Mouse (Mus musculus) CH12.LX (cell line): Measurements from ENCODE around the gene Gm49321. TPM values are rescaled to one million over a fixed set of nuclear protein-coding genes. Genes with fewer than 3 reads are reported as not detected.

Experiments
- DNase-seq: peaks from one replicate; pipeline ENCODE4 v3.0.0-alpha.2; 2013; ENCODE audit errors: extremely low read depth
- H3K27ac ChIP-seq: 2 replicates; pipeline ENCODE4 v1.5.1; 2012; ENCODE audit warnings: low read depth, mild to moderate bottlenecking, control low read depth, moderate library complexity; ENCODE audit not compliant: insufficient read depth
- H3K27me3 ChIP-seq: replicated peaks from 2 replicates; pipeline ENCODE3; 2012; ENCODE audit warnings: inconsistent platforms
- H3K36me3 ChIP-seq, 2 experiments: replicated peaks in 1 of 2; 2 replicates each; pipeline versions ENCODE3 to v1.6.1; 2012; ENCODE audit warnings: inconsistent platforms in 1 of 2, low read length in 1 of 2, mild to moderate bottlenecking in 1 of 2, mixed read lengths in 1 of 2, moderate library complexity in 1 of 2; ENCODE audit not compliant: control insufficient read depth in 1 of 2, insufficient read depth in 1 of 2
- H3K4me1 ChIP-seq, 2 experiments: 2 replicates each; pipeline ENCODE4 v1.6.1; 2012; ENCODE audit warnings: inconsistent platforms in 1 of 2, moderate library complexity in 1 of 2; ENCODE audit not compliant: insufficient read depth in 2 of 2, control insufficient read depth in 1 of 2
- H3K4me2 ChIP-seq: 2 replicates; pipeline ENCODE4 v1.6.1; 2012; ENCODE audit warnings: low read depth, mild to moderate bottlenecking, control low read depth; ENCODE audit not compliant: poor library complexity, insufficient read depth, severe bottlenecking
- H3K4me3 ChIP-seq, 3 experiments: fragments of 150-350 bp in 1 of 3; sonication (generic) in 1 of 3; replicated peaks in 1 of 3; 2 replicates each; pipeline versions ENCODE3 to v1.5.1; 2011 to 2012; ENCODE audit warnings: low read depth in 2 of 3, low read length in 2 of 3, mild to moderate bottlenecking in 2 of 3, moderate library complexity in 2 of 3, control low read depth in 1 of 3, improper control_type of control experiment in 1 of 3, inconsistent platforms in 1 of 3, mixed read lengths in 1 of 3; ENCODE audit not compliant: poor library complexity in 1 of 3
- H3K79me2 ChIP-seq: replicated peaks from 2 replicates; pipeline ENCODE4 v1.6.1; 2012; ENCODE audit warnings: mild to moderate bottlenecking, moderate library complexity; ENCODE audit not compliant: control insufficient read depth, poor library complexity, insufficient read depth, severe bottlenecking; ENCODE audit errors: extremely low read depth
- H3K9ac ChIP-seq: 2 replicates; pipeline ENCODE4 v1.6.1; 2012; ENCODE audit warnings: low read depth, mild to moderate bottlenecking, control low read depth, moderate library complexity; ENCODE audit not compliant: insufficient read depth
- H3K9me3 ChIP-seq: replicated peaks from 2 replicates; pipeline ENCODE3; 2012; ENCODE audit warnings: low read length, inconsistent platforms, mixed read lengths
- BHLHE40 ChIP-seq: IDR thresholded peaks from 2 replicates; pipeline ENCODE4 v1.6.1; 2011; ENCODE audit warnings: mild to moderate bottlenecking, low read depth, low read length, improper control_type of control experiment
- CTCF ChIP-seq, 2 experiments: IDR thresholded peaks in 1 of 2; conservative IDR thresholded peaks in 1 of 2; 2 replicates each; pipeline ENCODE4 v1.5.1; 2011 to 2012; ENCODE audit warnings: low read depth in 2 of 2, low read length in 2 of 2, improper control_type of control experiment in 1 of 2, inconsistent platforms in 1 of 2, mild to moderate bottlenecking in 1 of 2, moderate library complexity in 1 of 2
- E2F4 ChIP-seq: IDR thresholded peaks from 2 replicates; pipeline ENCODE4 v1.6.1; 2011; ENCODE audit warnings: low read depth, low read length, improper control_type of control experiment; ENCODE audit not compliant: insufficient replicate concordance
- EP300 ChIP-seq: IDR thresholded peaks from 2 replicates; pipeline ENCODE4 v1.6.1; 2011; ENCODE audit warnings: low read length, improper control_type of control experiment
- ETS1 ChIP-seq: conservative IDR thresholded peaks from 2 replicates; pipeline ENCODE4 v1.6.1; 2012; ENCODE audit warnings: low read depth, mild to moderate bottlenecking, inconsistent platforms, low read length, improper control_type of control experiment, moderate library complexity
- GABPA ChIP-seq: IDR thresholded peaks from 2 replicates; pipeline ENCODE4 v1.6.1; 2012; ENCODE audit warnings: low read depth, low read length, improper control_type of control experiment, inconsistent platforms; ENCODE audit not compliant: insufficient replicate concordance
- KAT2A ChIP-seq: IDR thresholded peaks from 2 replicates; pipeline ENCODE4 v1.6.1; 2012; ENCODE audit warnings: low read length, improper control_type of control experiment, inconsistent platforms; ENCODE audit not compliant: insufficient replicate concordance
- MAFK ChIP-seq: IDR thresholded peaks from 2 replicates; pipeline ENCODE4 v1.6.1; 2011; ENCODE audit warnings: low read length, improper control_type of control experiment; ENCODE audit not compliant: insufficient replicate concordance
- MAX ChIP-seq: IDR thresholded peaks from 2 replicates; pipeline ENCODE4 v1.6.1; 2011; ENCODE audit warnings: low read length, improper control_type of control experiment
- MXI1 ChIP-seq: IDR thresholded peaks from 2 replicates; pipeline ENCODE4 v1.6.1; 2011; ENCODE audit warnings: mild to moderate bottlenecking, low read depth, low read length, improper control_type of control experiment
- MYC ChIP-seq: IDR thresholded peaks from 2 replicates; pipeline ENCODE4 v1.6.1; 2011; ENCODE audit warnings: low read depth, mild to moderate bottlenecking, improper control_type of control experiment, low read length
- NELFE ChIP-seq: IDR thresholded peaks from 2 replicates; pipeline ENCODE4 v1.6.1; 2011; ENCODE audit warnings: low read depth, low read length, improper control_type of control experiment
- PAX5 ChIP-seq: IDR thresholded peaks from 2 replicates; pipeline ENCODE4 v1.6.1; 2012; ENCODE audit warnings: low read length, inconsistent platforms, mixed read lengths
- POLR2AphosphoS2 ChIP-seq: IDR thresholded peaks from 2 replicates; pipeline ENCODE4 v1.6.1; 2011; ENCODE audit warnings: low read depth, low read length, improper control_type of control experiment
- RAD21 ChIP-seq: IDR thresholded peaks from 2 replicates; pipeline ENCODE4 v1.6.1; 2011; ENCODE audit warnings: low read depth, mild to moderate bottlenecking, low read length, improper control_type of control experiment, moderate library complexity
- RCOR1 ChIP-seq: conservative IDR thresholded peaks from 2 replicates; pipeline ENCODE4 v1.6.1; 2012; ENCODE audit warnings: low read depth, mild to moderate bottlenecking, inconsistent platforms, low read length, improper control_type of control experiment
- SIN3A ChIP-seq: IDR thresholded peaks from 2 replicates; pipeline ENCODE4 v1.6.1; 2012; ENCODE audit warnings: low read length, improper control_type of control experiment, inconsistent platforms
- SMC3 ChIP-seq: IDR thresholded peaks from 2 replicates; pipeline ENCODE4 v1.6.1; 2011; ENCODE audit warnings: low read depth, low read length, improper control_type of control experiment
- TBP ChIP-seq: conservative IDR thresholded peaks from 2 replicates; pipeline ENCODE4 v1.6.1; 2011; ENCODE audit warnings: low read depth, low read length, improper control_type of control experiment
- TCF12 ChIP-seq: IDR thresholded peaks from 2 replicates; pipeline ENCODE4 v1.6.1; 2014; ENCODE audit warnings: low read depth, mild to moderate bottlenecking, inconsistent platforms, low read length, improper control_type of control experiment
- UBTF ChIP-seq: IDR thresholded peaks from 2 replicates; pipeline ENCODE4 v1.6.1; 2012; ENCODE audit warnings: low read depth, mild to moderate bottlenecking, inconsistent platforms, low read length, improper control_type of control experiment, moderate library complexity
- USF1 ChIP-seq: IDR thresholded peaks from 2 replicates; pipeline ENCODE4 v1.6.1; 2014; ENCODE audit warnings: low read depth, mild to moderate bottlenecking, inconsistent platforms, low read length, improper control_type of control experiment
- USF2 ChIP-seq: conservative IDR thresholded peaks from 2 replicates; pipeline ENCODE4 v1.6.1; 2011; ENCODE audit warnings: low read depth, low read length, improper control_type of control experiment
- ZC3H11A ChIP-seq: IDR thresholded peaks from 2 replicates; pipeline ENCODE4 v1.6.1; 2012; ENCODE audit warnings: low read depth, mild to moderate bottlenecking, inconsistent platforms, low read length, improper control_type of control experiment
- ZKSCAN1 ChIP-seq: IDR thresholded peaks from 2 replicates; pipeline ENCODE4 v1.6.1; 2012; ENCODE audit warnings: low read depth, inconsistent platforms, low read length, improper control_type of control experiment, borderline replicate concordance
- ZMIZ1 ChIP-seq: IDR thresholded peaks from 2 replicates; pipeline ENCODE4 v1.6.1; 2012; ENCODE audit warnings: low read depth, mild to moderate bottlenecking, inconsistent platforms, low read length, improper control_type of control experiment
- ZNF384 ChIP-seq: IDR thresholded peaks from 2 replicates; pipeline ENCODE4 v1.6.1; 2012; ENCODE audit warnings: low read depth, low read length, improper control_type of control experiment, inconsistent platforms
- dilution Hi-C: fragments of 300-500 bp; cut with MboI; formaldehyde crosslinking; loops from 2 replicates; pipeline ENCODE4 v1.14.3; 2020; ENCODE audit warnings: low sequenced_read_pairs; ENCODE audit not compliant: extremely low pct_unique_long_range_greater_than_20kb, extremely low pct_ligation_motif_present
- in situ Hi-C: fragments of 300-500 bp; cut with MboI; formaldehyde crosslinking; loops from 3 replicates; pipeline ENCODE4 v1.14.3; 2019; ENCODE audit warnings: low sequenced_read_pairs, low pct_ligation_motif_present, low pct_unique_long_range_greater_than_20kb, mixed read lengths
- polyA plus RNA-seq: library from polyadenylated mRNA; unstranded; fragments of >175 nt; gene quantifications from 2 replicates; pipeline ENCODE4 v1.2.1, GENCODE M21; 2012; ENCODE audit warnings: low read depth; ENCODE audit not compliant: insufficient read length
- total RNA-seq, 2 experiments: library from RNA; depleted of rRNA; stranded (reverse); fragments of 300-350 nt in 1 of 2; fragments of >200 nt in 1 of 2; gene quantifications; 2 replicates each; pipeline ENCODE4 v1.2.3; 2012 to 2014

Gene Gm49321
- total and polyA plus RNA-seq, 3 experiments, result not detected

DNA sequence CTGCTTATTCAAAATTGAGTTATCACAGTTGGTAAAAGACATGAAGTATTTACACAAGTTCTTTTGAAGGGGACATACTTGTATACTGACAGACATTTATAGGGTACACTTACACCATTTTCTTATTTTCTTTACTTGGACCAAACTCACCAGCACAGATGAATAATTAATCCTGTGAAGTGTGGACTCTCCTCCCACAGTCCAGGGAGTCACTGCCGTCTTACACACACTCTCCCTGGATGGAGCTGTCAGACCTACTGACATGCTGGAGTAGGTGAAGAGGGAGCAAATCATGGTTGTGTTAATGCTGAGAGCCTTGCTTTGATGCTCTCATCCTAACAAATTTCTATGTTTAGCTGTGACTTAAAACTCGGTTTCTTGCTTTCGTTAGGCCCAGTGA is 7.2 kb upstream of the Gm49321 start:
- no peak overlapping the region for H3K27ac ChIP-seq
- no peak for TF ChIP-seq POLR2AphosphoS2
- no peak for TF ChIP-seq TBP
- no peak for TF ChIP-seq MAX
- no peak for TF ChIP-seq TCF12
- H3K4me3 ChIP-seq, result no peak overlapping the region
- no peaks in the 10 kb centered on the region for H3K9me3 ChIP-seq
- no peak for DNase-seq
- no peak overlapping the region for H3K9ac ChIP-seq
- H3K4me1 ChIP-seq, result no peaks in the 10 kb centered on the region
- no peaks in the 10 kb centered on the region for H3K27me3 ChIP-seq
- no peak overlapping the region for H3K4me2 ChIP-seq
- H3K79me2 ChIP-seq, result no peaks in the 10 kb centered on the region
- dilution Hi-C loops, result no loop called here
- in situ Hi-C loops, result no loop called here
- peaks cover 25 to 75% of the 10 kb centered on the region in 2 experiments for H3K36me3 ChIP-seq

GRCm38 (mm10) chr12:73931274-73931673 is 6.2 kb upstream of the Gm49321 start:
- TF ChIP-seq RAD21, result peak; percentile 12
- no peak for TF ChIP-seq USF1
- no peak for TF ChIP-seq UBTF
- TF ChIP-seq CTCF (conservative IDR thresholded peaks at IDR 0.05 in 1 of 2, IDR thresholded peaks at IDR 0.05 in 1 of 2; ENCODE audit: low read depth in 2 of 2, low read length in 2 of 2), result peak in 1 of 2 experiments; percentile 75; a peak in 2 of 4 replicates
- TF ChIP-seq ZC3H11A, result no peak
- TF ChIP-seq SMC3, result peak; percentile 50
- 0 out of 2 replicates have a peak, but pooled peaks have one; percentile 24 for TF ChIP-seq NELFE
- no peak for TF ChIP-seq SIN3A
- TF ChIP-seq POLR2AphosphoS2, result no peak
- no peak for TF ChIP-seq KAT2A
- no peak for TF ChIP-seq TBP
- peak; percentile 67; the same call in 1 of the 2 replicates for TF ChIP-seq MYC
- Histone ChIP-seq H3K4me1 (no peaks in the 10 kb centered on the region), H3K4me2 (no peak overlapping the region), H3K9ac (no peak overlapping the region), H3K27ac (no peak overlapping the region), H3K4me3 (no peak overlapping the region), H3K79me2 (no peaks in the 10 kb centered on the region), H3K9me3 (no peaks in the 10 kb centered on the region), H3K36me3 (peaks cover 25 to 76% of the 10 kb centered on the region in 2 experiments), H3K27me3 (no peaks in the 10 kb centered on the region)
- DNase-seq, result peak; percentile 53
- in situ Hi-C loops (no loop called here), dilution Hi-C loops (no loop called here)

DNA sequence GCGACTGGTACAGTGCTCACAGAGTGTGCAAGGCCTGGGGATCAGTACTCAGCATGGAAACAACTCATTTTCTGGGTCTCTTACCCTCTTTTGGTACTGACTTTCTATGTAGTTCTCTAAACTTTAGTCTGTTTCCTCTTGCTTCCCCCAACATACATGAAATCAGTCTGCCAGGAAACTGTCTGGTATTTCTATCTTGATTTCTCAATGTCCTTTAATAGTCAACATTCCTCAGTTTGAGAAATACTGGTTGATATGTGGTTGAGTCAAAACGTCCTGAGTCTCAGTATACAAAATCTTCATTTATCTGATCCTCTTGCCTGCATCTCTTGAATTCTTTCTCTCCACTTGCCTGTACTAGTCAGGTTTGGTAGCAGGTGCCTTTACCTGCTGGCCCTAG is 2.9 kb upstream of the Gm49321 start:
- Histone ChIP-seq H3K4me3 (no peak overlapping the region), H3K79me2 (no peaks in the 10 kb centered on the region), H3K27ac (no peak overlapping the region), H3K4me1 (peaks cover 0 to 20% of the 10 kb centered on the region in 2 experiments; a peak in 2 of 4 replicates), H3K9ac (no peak overlapping the region), H3K36me3 (peaks cover 32 to 77% of the 10 kb centered on the region in 2 experiments), H3K9me3 (no peaks in the 10 kb centered on the region), H3K27me3 (no peaks in the 10 kb centered on the region), H3K4me2 (no peak overlapping the region)
- DNase-seq, result no peak
- in situ Hi-C loops (no loop called here), dilution Hi-C loops (no loop called here)
- TF ChIP-seq ZMIZ1, result no peak
- no peak for TF ChIP-seq BHLHE40
- no peak for TF ChIP-seq E2F4
- TF ChIP-seq PAX5, result no peak
- TF ChIP-seq EP300, result no peak
- no peak for TF ChIP-seq RAD21
- no peak for TF ChIP-seq CTCF (conservative IDR thresholded peaks at IDR 0.05 in 1 of 2, IDR thresholded peaks at IDR 0.05 in 1 of 2; ENCODE audit: low read depth in 2 of 2, low read length in 2 of 2)
- no peak for TF ChIP-seq MXI1
- TF ChIP-seq GABPA, result no peak
- TF ChIP-seq USF2, result no peak
- no peak for TF ChIP-seq RCOR1
- no peak for TF ChIP-seq ETS1
- TF ChIP-seq SIN3A, result no peak
- TF ChIP-seq ZKSCAN1, result no peak
- TF ChIP-seq MAFK, result no peak
- no peak for TF ChIP-seq TCF12
- TF ChIP-seq ZNF384, result no peak
